Mouse (Mus musculus) hindbrain, embryonic 11.5 days (tissue): ENCODE measurements around the gene AC134908.4. TPM values are rescaled to one million over a fixed set of nuclear protein-coding genes. Genes with fewer than 3 reads are reported as not detected.
A peak's percentile ranks its signal among the peaks of the same experiment; 100 is the strongest.
"Not testable (repeated sequence)": the region's sequence is repeated elsewhere in the genome, so short reads cannot be mapped to it uniquely, and the experiment has no call there.

ENCODE experiments used
- ATAC-seq: fragments of 200-750 bp; cut with Nextera tagmentation; 2 replicates; pipeline ENCODE4 v1.8.0; 2017; ENCODE audit warnings: mild to moderate bottlenecking, moderate TSS enrichment, moderate library complexity; ENCODE audit not compliant: low FRiP score
- DNase-seq: peaks from one replicate; pipeline ENCODE4 v3.0.0-alpha.2; 2015; ENCODE audit warnings: low spot score
- H3K27ac ChIP-seq: fragments of 300-500 bp; sonication (generic); 2 replicates; pipeline ENCODE4 v1.5.1; 2014; ENCODE audit warnings: mild to moderate bottlenecking, low read depth, low read length
- H3K27me3 ChIP-seq: fragments of 300-500 bp; sonication (generic); 2 replicates; pipeline ENCODE4 v1.6.1; 2014; ENCODE audit warnings: mild to moderate bottlenecking, low read length, moderate library complexity, mixed read lengths; ENCODE audit not compliant: control insufficient read depth, insufficient read depth
- H3K36me3 ChIP-seq: fragments of 300-500 bp; sonication (generic); 2 replicates; pipeline ENCODE4 v1.6.1; 2014; ENCODE audit warnings: mild to moderate bottlenecking, low read length, moderate library complexity, mixed read lengths; ENCODE audit not compliant: control insufficient read depth, insufficient read depth
- H3K4me1 ChIP-seq: fragments of 300-500 bp; sonication (generic); replicated peaks from 2 replicates; pipeline ENCODE4 v1.6.1; 2014; ENCODE audit warnings: low read length, mixed read lengths; ENCODE audit not compliant: control insufficient read depth, insufficient read depth
- H3K4me2 ChIP-seq: fragments of 300-500 bp; sonication (generic); replicated peaks from 2 replicates; pipeline ENCODE4 v1.6.1; 2014; ENCODE audit warnings: mild to moderate bottlenecking, low read depth, low read length
- H3K4me3 ChIP-seq: fragments of 300-500 bp; sonication (generic); 2 replicates; pipeline ENCODE4 v1.5.1; 2014; ENCODE audit warnings: low read depth, low read length
- H3K9ac ChIP-seq: fragments of 300-500 bp; sonication (generic); 2 replicates; pipeline ENCODE4 v1.6.1; 2014; ENCODE audit warnings: low read depth, low read length
- H3K9me3 ChIP-seq: fragments of 300-500 bp; sonication (generic); 2 replicates; pipeline ENCODE4 v1.6.1; 2016; ENCODE audit warnings: low read length; ENCODE audit not compliant: control insufficient read depth
- WGBS: fragments of 180-500 bp; shearing (Covaris S2); extraction: QIAGEN DNeasy Blood & Tissue Kit; methylation state at CpG from one replicate; pipeline ENCODE4 v1.1.7; 2014; 5-methylcytosine and 5-hydroxymethylcytosine counted together
- polyA plus RNA-seq: library from polyadenylated mRNA; unstranded; fragments of >200 nt; fragmentation: Nextera tagmentation; extraction: Ambion mirVana; gene quantifications from 2 replicates; pipeline ENCODE4 v1.2.1, GENCODE M21; 2014

The AC134908.4 gene
- polyA plus RNA-seq, 1 experiment from 2014 or later: 0.56 TPM

- Histone ChIP-seq H3K9me3 (no peaks in the 10 kb centered on the region), H3K27ac (no peak overlapping the region), H3K36me3 (no peaks in the 10 kb centered on the region), H3K27me3 (peaks cover 31% of the 10 kb centered on the region), H3K9ac (no peak overlapping the region), H3K4me2 (no peak overlapping the region), H3K4me1 (0 out of 2 replicates have a peak, but pooled peaks cover 2% of the 10 kb centered on the region), H3K4me3 (no peak overlapping the region)
- WGBS: 87% methylated on average over 11 of the region's 11 CpGs
- no peak for ATAC-seq
- no peak for DNase-seq
Observed at GRCm38 (mm10) chr17:25817662-25818061, 22.2 kb upstream of the AC134908.4 start.

- Histone ChIP-seq H3K9me3 (no peaks in the 10 kb centered on the region), H3K4me2 (0 out of 2 replicates have a peak overlapping the region, but pooled peaks have one; percentile 9), H3K4me1 (peaks cover 10% of the 10 kb centered on the region; the same call in 1 of the 2 replicates), H3K9ac (no peak overlapping the region), H3K27me3 (peaks cover 13% of the 10 kb centered on the region), H3K4me3 (no peak overlapping the region), H3K27ac (no peak overlapping the region), H3K36me3 (no peaks in the 10 kb centered on the region)
- no peak for ATAC-seq
- peak; percentile 87 for DNase-seq
- 3% methylated on average over 20 of the region's 20 CpGs for WGBS
Observed at GRCm38 (mm10) chr17:25813471-25813870, 18.0 kb upstream of the AC134908.4 start.

- H3K4me1 ChIP-seq: peaks cover 10% of the 10 kb centered on the region; the same call in 1 of the 2 replicates
- ATAC-seq (no peak), DNase-seq (no peak)
- H3K9me3 ChIP-seq: no peaks in the 10 kb centered on the region
- H3K27ac ChIP-seq: no peak overlapping the region
- WGBS: 78% methylated on average over 4 of the region's 4 CpGs
- H3K36me3 ChIP-seq: no peaks in the 10 kb centered on the region
- peak overlapping the region; percentile 87 for H3K4me2 ChIP-seq
- H3K9ac ChIP-seq: no peak overlapping the region
- no peak overlapping the region for H3K4me3 ChIP-seq
- peaks cover 2% of the 10 kb centered on the region; the same call in 1 of the 2 replicates for H3K27me3 ChIP-seq
Observed at GRCm38 (mm10) chr17:25810890-25811289, 15.4 kb upstream of the AC134908.4 start.

GRCm38 (mm10) chr17:25809606-25810340 is 14.3 kb upstream of the AC134908.4 start:
- Histone ChIP-seq H3K36me3 (no peaks in the 10 kb centered on the region), H3K9ac (peak overlapping the region; percentile 95), H3K4me3 (peak overlapping the region; percentile 84), H3K9me3 (no peaks in the 10 kb centered on the region), H3K27me3 (peaks cover 2% of the 10 kb centered on the region; the same call in 1 of the 2 replicates), H3K27ac (peak overlapping the region; percentile 98), H3K4me1 (peaks cover 10% of the 10 kb centered on the region; the same call in 1 of the 2 replicates), H3K4me2 (peak overlapping the region; percentile 87)
- 8% methylated on average over 25 of the region's 25 CpGs for WGBS
- DNase-seq: peak; percentile 49
- peak; percentile 77 for ATAC-seq

GRCm38 (mm10) chr17:25808789-25809605 is 13.5 kb upstream of the AC134908.4 start, which contains the start of gene Fbxl16:
Gene Fbxl16 (plus strand): TSS chr17:25809085.
- ATAC-seq (peak; percentile 81), DNase-seq (peak; percentile 91)
- no peaks in the 10 kb centered on the region for H3K36me3 ChIP-seq
- no peaks in the 10 kb centered on the region for H3K9me3 ChIP-seq
- peak within 1 kb of the TSS; percentile 95 for H3K9ac ChIP-seq
- peaks cover 2% of the 10 kb centered on the region; the same call in 1 of the 2 replicates for H3K27me3 ChIP-seq
- WGBS: under 1% methylated on average over 54 of the region's 100 CpGs
- peak within 1 kb of the TSS; percentile 98 for H3K27ac ChIP-seq
- H3K4me1 ChIP-seq: peaks cover 10% of the 10 kb centered on the region; the same call in 1 of the 2 replicates
- H3K4me3 ChIP-seq: peak within 1 kb of the TSS; percentile 84
- H3K4me2 ChIP-seq: peak within 1 kb of the TSS; percentile 87

GRCm38 (mm10) chr17:25808028-25808427 is 12.6 kb upstream of the AC134908.4 start:
- Histone ChIP-seq H3K4me2 (peak overlapping the region; percentile 87), H3K9me3 (no peaks in the 10 kb centered on the region), H3K4me3 (peak overlapping the region; percentile 84; the same call in 1 of the 2 replicates), H3K36me3 (no peaks in the 10 kb centered on the region), H3K27ac (peak overlapping the region; percentile 98), H3K9ac (peak overlapping the region; percentile 95; the same call in 1 of the 2 replicates), H3K4me1 (peaks cover 14% of the 10 kb centered on the region; the same call in 1 of the 2 replicates), H3K27me3 (0 out of 2 replicates have a peak, but pooled peaks cover 2% of the 10 kb centered on the region)
- WGBS: 36% methylated on average over 5 of the region's 5 CpGs
- ATAC-seq (no peak), DNase-seq (no peak)

GRCm38 (mm10) chr17:25807452-25807851 is 12.0 kb upstream of the AC134908.4 start:
- H3K27me3 ChIP-seq, DNase-seq, H3K4me2 ChIP-seq, ATAC-seq, H3K36me3 ChIP-seq, H3K27ac ChIP-seq, H3K9me3 ChIP-seq, H3K9ac ChIP-seq, H3K4me3 ChIP-seq: not testable (repeated sequence)
- peaks cover 16% of the 10 kb centered on the region; the same call in 1 of the 2 replicates for H3K4me1 ChIP-seq
- 54% methylated on average over 2 of the region's 2 CpGs for WGBS

- no peaks in the 10 kb centered on the region for H3K9me3 ChIP-seq
- H3K27me3 ChIP-seq: no peaks in the 10 kb centered on the region
- H3K9ac ChIP-seq: no peak overlapping the region
- WGBS: 87% methylated on average over 4 of the region's 4 CpGs
- peaks cover 20% of the 10 kb centered on the region; the same call in 1 of the 2 replicates for H3K4me1 ChIP-seq
- H3K27ac ChIP-seq: no peak overlapping the region
- ATAC-seq (no peak), DNase-seq (no peak)
- H3K4me3 ChIP-seq: no peak overlapping the region
- no peak overlapping the region for H3K4me2 ChIP-seq
- no peaks in the 10 kb centered on the region for H3K36me3 ChIP-seq
Observed at GRCm38 (mm10) chr17:25806507-25806906, 11.0 kb upstream of the AC134908.4 start.
